Mouse (Mus musculus) liver, postnatal 0 days (tissue): ENCODE measurements around the gene Cntn3.
A peak's percentile ranks its signal among the peaks of the same experiment; 100 is the strongest.

Source experiments
- CTCF ChIP-seq: sonication (generic); IDR thresholded peaks from 2 replicates; pipeline ENCODE4 v1.5.1; 2016; ENCODE audit warnings: antibody characterized with exemption, low read depth
- EP300 ChIP-seq: IDR thresholded peaks from 2 replicates; pipeline ENCODE4 v1.6.1; 2016; ENCODE audit warnings: antibody characterized with exemption, low read depth, mild to moderate bottlenecking

DNA sequence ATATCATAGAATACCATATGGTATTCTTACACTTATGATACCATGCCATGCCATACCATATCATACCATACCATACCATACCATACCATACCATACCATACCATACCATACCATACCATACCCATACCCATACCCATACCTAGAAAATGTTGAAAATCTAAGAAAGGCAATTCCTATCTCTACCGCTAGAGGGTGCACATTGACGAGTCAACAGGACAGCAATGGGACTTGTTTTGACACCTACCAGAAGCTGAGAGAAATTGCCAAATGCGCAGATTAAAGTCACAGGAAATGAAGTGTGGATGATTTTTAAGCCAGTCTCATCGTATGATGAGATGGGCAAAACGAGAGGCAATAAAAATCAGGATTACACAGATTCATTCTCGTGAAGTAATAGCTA, 402.0 kb downstream of the Cntn3 start:
- TF ChIP-seq CTCF (peak; percentile 73), EP300 (no peak)
